Mouse (Mus musculus) right cerebral cortex, postnatal 14 days (tissue): ENCODE data around the gene Med13l.

Source experiments
- DNase-seq: peaks from one replicate; pipeline ENCODE4 v3.0.0; 2022

The Med13l gene

DNA sequence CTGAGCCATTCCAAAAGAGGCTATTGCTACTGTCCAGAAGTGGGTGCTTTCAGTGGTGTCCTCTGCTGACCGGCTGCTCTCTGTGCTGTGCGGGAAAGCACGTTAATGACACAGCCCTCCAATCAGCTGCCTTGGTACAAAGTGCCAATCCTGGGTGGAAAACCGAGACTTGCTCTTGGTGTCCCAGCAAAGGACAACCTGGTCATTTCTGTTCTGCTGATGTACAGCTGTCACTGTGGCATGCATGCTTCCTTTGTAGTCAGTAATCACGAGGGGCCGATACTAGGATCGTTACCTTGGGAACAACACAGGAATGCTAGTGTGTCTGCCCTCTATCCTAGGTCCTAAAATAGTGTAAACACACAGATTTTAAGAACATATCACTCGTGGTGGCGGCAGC, 142.2 kb downstream of the Med13l start:
- DNase-seq = no peak

GRCm38 (mm10) chr5:118704148-118704547, 143.7 kb downstream of the Med13l start:
- DNase-seq = no peak

DNA sequence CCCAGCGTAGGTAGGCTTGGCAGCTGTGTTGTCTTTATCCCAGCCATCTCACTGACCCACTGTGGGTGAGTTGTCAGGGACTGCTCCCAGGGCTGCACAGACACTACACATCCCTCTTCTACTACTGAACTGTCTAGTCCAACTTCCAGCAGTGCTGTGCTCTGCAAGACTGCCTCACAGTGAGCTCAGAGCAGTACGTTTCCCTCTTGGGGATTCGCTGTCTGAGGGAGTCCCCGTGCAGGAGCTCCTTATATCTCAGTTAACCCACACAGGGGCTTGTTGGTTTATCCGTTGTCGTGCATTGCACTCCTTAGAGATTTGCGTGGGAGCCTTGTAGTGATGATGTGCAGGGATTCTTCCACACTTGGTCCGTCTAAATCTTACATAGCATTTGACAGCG, 144.5 kb downstream of the Med13l start:
- DNase-seq = no peak

DNA sequence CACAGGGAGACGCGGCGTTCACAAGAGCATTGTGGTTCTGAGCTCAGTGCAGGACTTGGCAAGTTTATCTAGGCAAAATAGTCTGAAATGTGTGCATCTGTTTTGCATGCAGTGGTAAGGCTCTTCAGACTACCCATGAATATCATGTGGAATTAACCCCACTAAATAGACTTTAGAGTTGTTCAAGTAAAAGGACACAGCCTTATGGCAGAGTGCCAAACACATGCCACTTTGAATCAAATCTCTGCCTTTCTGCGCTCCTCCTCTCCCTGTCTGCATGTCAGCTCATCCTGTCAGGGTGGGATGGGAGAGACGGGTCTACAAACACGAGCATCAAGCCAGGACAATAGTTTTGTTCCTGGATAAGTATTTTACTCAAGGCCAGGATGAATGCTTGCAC, 145.5 kb downstream of the Med13l start:
- DNase-seq = no peak

DNA sequence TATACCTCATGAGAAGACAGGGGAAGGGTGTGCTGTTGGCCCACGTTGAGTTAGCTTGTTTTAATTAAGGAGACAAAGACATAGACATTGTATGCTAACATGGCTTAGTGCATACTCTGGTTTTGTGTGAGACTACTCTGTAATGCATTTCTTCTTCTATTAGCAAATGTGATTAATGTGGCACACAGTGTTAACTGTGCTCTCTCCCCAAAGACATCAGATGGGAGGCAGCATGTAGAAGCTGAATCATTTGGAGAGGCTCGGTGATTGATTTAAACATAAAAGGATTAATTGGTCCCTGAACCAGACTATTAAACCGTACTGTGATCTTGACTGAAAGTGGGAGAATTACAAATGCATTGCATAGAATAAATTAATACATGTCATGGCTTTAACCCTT, 145.9 kb downstream of the Med13l start:
- DNase-seq = no peak

GRCm38 (mm10) chr5:118707501-118707900, 147.0 kb downstream of the Med13l start:
- DNase-seq = no peak

GRCm38 (mm10) chr5:118708215-118708949, 147.9 kb downstream of the Med13l start:
- peak; percentile 76 for DNase-seq

- DNase-seq = no peak
Measured at GRCm38 (mm10) chr5:118709847-118710251, 149.4 kb downstream of the Med13l start.

- DNase-seq = no peak
Measured at GRCm38 (mm10) chr5:118715518-118715917, 155.0 kb downstream of the Med13l start.

DNA sequence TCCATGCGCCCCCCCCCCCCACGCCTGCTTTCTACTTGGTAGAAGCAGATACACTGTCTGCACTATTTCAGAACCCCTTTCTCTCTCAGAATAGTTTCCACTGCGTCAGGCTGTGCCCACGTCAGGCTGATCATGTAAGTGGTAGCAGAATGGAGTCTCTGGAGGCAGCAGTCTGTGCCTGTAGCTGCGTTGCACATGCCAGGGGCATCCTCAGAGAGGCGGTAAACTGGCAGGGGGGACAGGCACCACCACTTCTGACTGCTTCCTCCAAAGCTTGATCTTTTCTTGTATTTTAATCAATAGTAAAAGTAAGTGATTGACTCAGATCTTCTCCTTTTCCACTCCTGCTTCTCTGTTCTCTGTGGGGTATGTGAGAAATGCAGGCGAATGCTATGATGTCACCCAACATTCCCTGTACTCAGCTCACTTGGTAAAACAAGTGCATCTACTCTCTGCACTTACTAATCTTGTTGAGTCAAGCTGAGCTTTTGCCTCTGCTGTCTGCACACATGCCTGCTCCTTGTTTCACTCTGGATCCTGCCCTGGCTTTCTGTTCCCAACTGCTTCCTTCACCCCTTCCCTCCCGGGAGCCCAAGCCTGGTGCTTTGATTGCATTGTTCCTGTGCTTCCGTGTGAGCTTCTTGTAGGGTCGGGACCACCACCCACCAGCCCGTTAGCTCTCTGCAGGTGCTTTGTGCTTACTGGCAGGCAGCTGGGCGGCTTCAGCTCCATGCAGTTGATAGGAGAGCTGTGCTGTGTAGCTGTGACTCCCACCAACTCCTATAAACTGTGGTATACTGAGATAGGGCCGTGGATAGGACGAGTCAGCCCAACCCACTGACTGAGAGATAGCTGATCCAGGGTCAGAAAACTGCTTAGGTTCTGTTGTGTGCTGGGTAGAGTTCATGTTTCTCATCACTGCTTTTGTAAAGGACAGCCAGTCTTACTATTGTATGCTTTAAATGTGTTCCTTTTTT, 156.1 kb downstream of the Med13l start:
- peak; percentile 33 for DNase-seq

- no peak for DNase-seq
Measured at GRCm38 (mm10) chr5:118717456-118717855, 157.0 kb downstream of the Med13l start.

DNA sequence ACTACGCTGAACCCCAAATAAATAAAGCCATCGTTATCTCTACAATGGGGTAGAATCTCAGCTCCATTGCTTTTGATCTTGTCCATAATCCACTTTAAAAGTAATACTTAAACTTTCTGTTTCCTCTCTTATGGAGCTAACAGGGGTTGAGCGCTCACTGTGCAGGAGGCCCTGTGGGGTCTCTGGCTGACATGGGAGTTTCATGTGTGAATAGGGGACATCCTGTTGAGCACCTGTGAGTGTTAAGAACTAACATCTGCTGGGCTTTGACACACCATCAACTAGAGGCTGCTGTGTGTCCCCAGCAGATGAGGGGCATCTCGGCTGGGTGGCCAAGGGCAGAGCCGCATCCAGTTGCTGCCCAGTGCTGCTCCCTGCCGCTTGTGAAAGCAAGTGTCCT, 157.6 kb downstream of the Med13l start:
- no peak for DNase-seq

GRCm38 (mm10) chr5:118721416-118721815, 160.9 kb downstream of the Med13l start:
- no peak for DNase-seq

- no peak for DNase-seq
Measured at GRCm38 (mm10) chr5:118721848-118722247, 161.4 kb downstream of the Med13l start.

- no peak for DNase-seq
Measured at GRCm38 (mm10) chr5:118722456-118722855, 162.0 kb downstream of the Med13l start.

- DNase-seq = no peak
Measured at GRCm38 (mm10) chr5:118725425-118725824, 164.9 kb downstream of the Med13l start.

DNA sequence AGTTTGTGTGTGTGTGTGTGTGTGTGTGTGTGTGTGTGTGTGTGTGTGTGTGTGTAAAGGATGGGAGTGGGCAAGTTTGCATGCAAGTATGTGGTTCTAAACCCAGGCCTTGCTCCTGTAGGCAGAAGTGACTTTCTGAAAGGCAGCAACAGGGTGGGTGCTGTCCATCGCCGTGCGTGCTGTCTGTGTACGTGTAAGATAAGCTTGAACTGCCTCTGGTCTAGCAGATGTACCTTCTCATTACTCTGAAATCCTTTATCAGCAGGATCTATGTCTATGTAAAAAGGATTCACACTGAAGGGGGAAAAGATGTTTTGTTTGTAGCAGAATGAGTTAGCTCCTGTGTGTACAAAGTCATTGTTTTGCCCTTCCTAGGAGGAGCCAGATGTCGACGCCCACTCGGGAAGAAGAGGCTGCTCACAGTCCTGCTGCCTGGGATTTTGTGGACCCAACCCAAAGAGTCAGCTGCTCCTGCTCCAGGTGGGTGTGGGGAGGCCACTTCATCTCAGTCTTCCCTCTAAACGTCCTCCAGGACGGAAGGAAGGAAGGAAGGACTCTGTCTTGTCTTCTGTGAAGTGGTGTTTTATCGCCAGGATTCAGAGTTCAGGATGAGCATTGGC, 165.5 kb downstream of the Med13l start:
- DNase-seq = no peak

DNA sequence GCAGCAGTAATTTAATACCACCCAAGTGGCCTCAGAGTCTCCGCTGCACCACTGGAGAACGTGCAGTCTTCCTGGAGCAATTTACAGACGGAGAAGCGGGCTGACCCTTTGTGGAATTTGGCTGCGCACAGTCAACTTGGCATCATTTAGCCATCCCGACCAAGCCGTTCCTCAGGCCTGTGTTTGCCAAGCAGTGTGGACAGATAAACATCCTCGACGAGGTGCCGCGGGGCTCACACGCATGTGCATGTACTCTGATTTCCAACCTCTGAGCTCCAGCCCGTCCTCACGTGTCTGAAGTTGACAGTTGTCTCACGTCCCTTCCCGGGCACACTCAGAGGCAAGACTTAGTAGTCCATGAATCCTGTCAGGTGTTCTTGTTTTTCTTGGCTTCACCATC, 166.9 kb downstream of the Med13l start:
- DNase-seq = no peak

GRCm38 (mm10) chr5:118732221-118732620, 171.7 kb downstream of the Med13l start:
- DNase-seq = no peak

DNA sequence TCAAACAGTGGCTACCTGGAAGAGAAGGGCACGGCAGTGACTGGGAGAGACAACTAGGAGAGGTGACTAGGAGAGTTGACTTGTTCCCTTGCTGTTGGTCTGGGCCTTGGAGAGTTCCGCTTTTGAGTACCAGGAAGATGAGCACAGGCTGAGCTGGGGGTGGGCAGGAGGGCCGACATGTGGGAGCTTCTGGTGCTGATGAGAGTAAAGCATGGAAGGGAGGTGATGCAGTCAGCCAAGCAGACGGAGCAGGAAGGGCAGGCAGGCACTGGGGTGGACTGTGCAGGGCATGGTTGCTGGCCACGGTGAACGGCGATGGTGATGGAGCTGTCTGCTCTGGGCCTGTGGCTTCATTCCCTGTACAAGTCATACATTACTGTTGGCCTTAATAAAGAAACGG, 172.2 kb downstream of the Med13l start:
- DNase-seq = no peak

- no peak for DNase-seq
Measured at GRCm38 (mm10) chr5:118733566-118733965, 173.1 kb downstream of the Med13l start.

DNA sequence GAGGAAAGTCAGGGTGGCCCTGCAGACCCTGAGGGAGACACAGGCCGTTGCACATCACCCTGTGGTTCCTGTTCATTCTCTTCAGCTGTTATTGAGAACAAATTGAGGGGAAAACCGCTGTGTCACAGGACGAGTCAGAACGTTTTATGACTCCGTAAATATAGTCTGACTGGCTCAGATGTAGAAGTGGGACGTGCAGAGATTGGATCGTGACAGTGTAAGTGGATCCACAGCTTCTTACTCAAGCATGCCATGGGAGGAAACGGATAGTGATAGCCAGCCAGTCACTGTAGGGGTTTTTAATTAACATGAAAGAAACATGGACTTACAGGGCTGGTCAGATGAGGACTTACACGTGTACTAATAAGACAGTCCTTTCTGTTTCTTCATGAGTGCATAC, 174.0 kb downstream of the Med13l start:
- no peak for DNase-seq

- DNase-seq = no peak
Measured at GRCm38 (mm10) chr5:118735738-118736137, 175.3 kb downstream of the Med13l start.

DNA sequence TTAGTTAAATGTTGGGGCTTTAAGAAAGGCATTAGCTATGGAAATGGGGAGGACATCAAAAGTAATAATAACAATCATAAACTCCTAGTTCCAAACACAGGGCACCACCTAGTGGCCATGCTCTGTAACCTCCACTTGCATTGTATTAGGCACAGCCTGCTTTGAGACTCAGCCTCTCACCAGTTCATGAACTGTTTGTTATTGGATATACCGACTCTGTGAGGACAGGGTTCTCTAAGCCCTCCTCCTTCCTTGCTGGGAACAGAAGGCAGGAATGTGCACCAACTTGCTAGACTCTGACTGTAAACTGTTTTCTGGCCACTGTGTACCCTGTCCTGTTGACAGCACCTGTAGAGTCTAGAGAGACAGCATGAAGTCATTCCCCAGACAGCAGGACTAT, 177.1 kb downstream of the Med13l start:
- peak; percentile 63 for DNase-seq
